Mouse (Mus musculus) CH12.LX (cell line): ENCODE measurements around the gene Cfap206. TPM values are rescaled to one million over a fixed set of nuclear protein-coding genes. Genes with fewer than 3 reads are reported as not detected.

Experiments
- DNase-seq: peaks from one replicate; pipeline ENCODE4 v3.0.0-alpha.2; 2013; ENCODE audit errors: extremely low read depth
- H3K27ac ChIP-seq: 2 replicates; pipeline ENCODE4 v1.5.1; 2012; ENCODE audit warnings: low read depth, mild to moderate bottlenecking, control low read depth, moderate library complexity; ENCODE audit not compliant: insufficient read depth
- H3K27me3 ChIP-seq: replicated peaks from 2 replicates; pipeline ENCODE3; 2012; ENCODE audit warnings: inconsistent platforms
- H3K36me3 ChIP-seq, 2 experiments: replicated peaks in 1 of 2; 2 replicates each; pipeline versions ENCODE3 to v1.6.1; 2012; ENCODE audit warnings: inconsistent platforms in 1 of 2, low read length in 1 of 2, mild to moderate bottlenecking in 1 of 2, mixed read lengths in 1 of 2, moderate library complexity in 1 of 2; ENCODE audit not compliant: control insufficient read depth in 1 of 2, insufficient read depth in 1 of 2
- H3K4me1 ChIP-seq, 2 experiments: 2 replicates each; pipeline ENCODE4 v1.6.1; 2012; ENCODE audit warnings: inconsistent platforms in 1 of 2, moderate library complexity in 1 of 2; ENCODE audit not compliant: insufficient read depth in 2 of 2, control insufficient read depth in 1 of 2
- H3K4me2 ChIP-seq: 2 replicates; pipeline ENCODE4 v1.6.1; 2012; ENCODE audit warnings: low read depth, mild to moderate bottlenecking, control low read depth; ENCODE audit not compliant: poor library complexity, insufficient read depth, severe bottlenecking
- H3K4me3 ChIP-seq, 3 experiments: fragments of 150-350 bp in 1 of 3; sonication (generic) in 1 of 3; replicated peaks in 1 of 3; 2 replicates each; pipeline versions ENCODE3 to v1.5.1; 2011 to 2012; ENCODE audit warnings: low read depth in 2 of 3, low read length in 2 of 3, mild to moderate bottlenecking in 2 of 3, moderate library complexity in 2 of 3, control low read depth in 1 of 3, improper control_type of control experiment in 1 of 3, inconsistent platforms in 1 of 3, mixed read lengths in 1 of 3; ENCODE audit not compliant: poor library complexity in 1 of 3
- H3K79me2 ChIP-seq: replicated peaks from 2 replicates; pipeline ENCODE4 v1.6.1; 2012; ENCODE audit warnings: mild to moderate bottlenecking, moderate library complexity; ENCODE audit not compliant: control insufficient read depth, poor library complexity, insufficient read depth, severe bottlenecking; ENCODE audit errors: extremely low read depth
- H3K9ac ChIP-seq: 2 replicates; pipeline ENCODE4 v1.6.1; 2012; ENCODE audit warnings: low read depth, mild to moderate bottlenecking, control low read depth, moderate library complexity; ENCODE audit not compliant: insufficient read depth
- H3K9me3 ChIP-seq: replicated peaks from 2 replicates; pipeline ENCODE3; 2012; ENCODE audit warnings: low read length, inconsistent platforms, mixed read lengths
- BHLHE40 ChIP-seq: IDR thresholded peaks from 2 replicates; pipeline ENCODE4 v1.6.1; 2011; ENCODE audit warnings: mild to moderate bottlenecking, low read depth, low read length, improper control_type of control experiment
- CHD1 ChIP-seq: IDR thresholded peaks from 2 replicates; pipeline ENCODE4 v1.6.1; 2012; ENCODE audit warnings: low read depth, low read length, improper control_type of control experiment, inconsistent platforms
- ETS1 ChIP-seq: conservative IDR thresholded peaks from 2 replicates; pipeline ENCODE4 v1.6.1; 2012; ENCODE audit warnings: low read depth, mild to moderate bottlenecking, inconsistent platforms, low read length, improper control_type of control experiment, moderate library complexity
- GABPA ChIP-seq: IDR thresholded peaks from 2 replicates; pipeline ENCODE4 v1.6.1; 2012; ENCODE audit warnings: low read depth, low read length, improper control_type of control experiment, inconsistent platforms; ENCODE audit not compliant: insufficient replicate concordance
- IRF4 ChIP-seq: IDR thresholded peaks from 2 replicates; pipeline ENCODE4 v1.6.1; 2014; ENCODE audit warnings: low read depth, mild to moderate bottlenecking, inconsistent platforms, low read length, improper control_type of control experiment
- JUND ChIP-seq: conservative IDR thresholded peaks from 2 replicates; pipeline ENCODE4 v1.6.1; 2011; ENCODE audit warnings: low read depth, low read length, improper control_type of control experiment
- MXI1 ChIP-seq: IDR thresholded peaks from 2 replicates; pipeline ENCODE4 v1.6.1; 2011; ENCODE audit warnings: mild to moderate bottlenecking, low read depth, low read length, improper control_type of control experiment
- NELFE ChIP-seq: IDR thresholded peaks from 2 replicates; pipeline ENCODE4 v1.6.1; 2011; ENCODE audit warnings: low read depth, low read length, improper control_type of control experiment
- PAX5 ChIP-seq: IDR thresholded peaks from 2 replicates; pipeline ENCODE4 v1.6.1; 2012; ENCODE audit warnings: low read length, inconsistent platforms, mixed read lengths
- POLR2A ChIP-seq: IDR thresholded peaks from 2 replicates; pipeline ENCODE4 v1.6.1; 2011; ENCODE audit warnings: low read depth, mild to moderate bottlenecking, improper control_type of control experiment, low read length
- POLR2AphosphoS2 ChIP-seq: IDR thresholded peaks from 2 replicates; pipeline ENCODE4 v1.6.1; 2011; ENCODE audit warnings: low read depth, low read length, improper control_type of control experiment
- SIN3A ChIP-seq: IDR thresholded peaks from 2 replicates; pipeline ENCODE4 v1.6.1; 2012; ENCODE audit warnings: low read length, improper control_type of control experiment, inconsistent platforms
- SMC3 ChIP-seq: IDR thresholded peaks from 2 replicates; pipeline ENCODE4 v1.6.1; 2011; ENCODE audit warnings: low read depth, low read length, improper control_type of control experiment
- TCF12 ChIP-seq: IDR thresholded peaks from 2 replicates; pipeline ENCODE4 v1.6.1; 2014; ENCODE audit warnings: low read depth, mild to moderate bottlenecking, inconsistent platforms, low read length, improper control_type of control experiment
- UBTF ChIP-seq: IDR thresholded peaks from 2 replicates; pipeline ENCODE4 v1.6.1; 2012; ENCODE audit warnings: low read depth, mild to moderate bottlenecking, inconsistent platforms, low read length, improper control_type of control experiment, moderate library complexity
- ZC3H11A ChIP-seq: IDR thresholded peaks from 2 replicates; pipeline ENCODE4 v1.6.1; 2012; ENCODE audit warnings: low read depth, mild to moderate bottlenecking, inconsistent platforms, low read length, improper control_type of control experiment
- ZMIZ1 ChIP-seq: IDR thresholded peaks from 2 replicates; pipeline ENCODE4 v1.6.1; 2012; ENCODE audit warnings: low read depth, mild to moderate bottlenecking, inconsistent platforms, low read length, improper control_type of control experiment
- dilution Hi-C: fragments of 300-500 bp; cut with MboI; formaldehyde crosslinking; loops from 2 replicates; pipeline ENCODE4 v1.14.3; 2020; ENCODE audit warnings: low sequenced_read_pairs; ENCODE audit not compliant: extremely low pct_unique_long_range_greater_than_20kb, extremely low pct_ligation_motif_present
- in situ Hi-C: fragments of 300-500 bp; cut with MboI; formaldehyde crosslinking; loops from 3 replicates; pipeline ENCODE4 v1.14.3; 2019; ENCODE audit warnings: low sequenced_read_pairs, low pct_ligation_motif_present, low pct_unique_long_range_greater_than_20kb, mixed read lengths
- polyA plus RNA-seq: library from polyadenylated mRNA; unstranded; fragments of >175 nt; gene quantifications from 2 replicates; pipeline ENCODE4 v1.2.1, GENCODE M21; 2012; ENCODE audit warnings: low read depth; ENCODE audit not compliant: insufficient read length
- total RNA-seq, 2 experiments: library from RNA; depleted of rRNA; stranded (reverse); fragments of 300-350 nt in 1 of 2; fragments of >200 nt in 1 of 2; gene quantifications; 2 replicates each; pipeline ENCODE4 v1.2.3; 2012 to 2014

Cfap206 gene
- total and polyA plus RNA-seq, 3 experiments = not detected

DNA sequence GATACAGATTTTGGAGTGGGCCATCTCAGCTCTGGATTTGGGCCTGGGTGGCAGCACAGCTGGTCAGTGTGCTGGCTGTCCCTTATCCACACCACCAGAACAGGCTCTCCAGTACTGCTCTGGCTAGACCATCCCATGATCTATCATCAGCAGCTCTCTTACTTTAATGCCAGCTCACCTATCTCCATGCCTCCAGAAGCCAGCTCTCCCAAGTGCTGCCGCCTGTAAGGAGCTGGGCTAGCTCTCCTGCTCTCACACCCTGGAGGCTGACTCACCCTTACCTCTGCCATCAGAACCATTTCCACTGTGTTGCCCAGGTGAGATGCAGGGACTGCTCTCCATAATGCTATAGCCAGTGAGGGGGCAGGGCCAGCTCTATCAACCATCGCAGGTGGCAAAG, 68.5 kb downstream of the Cfap206 start:
- H3K27me3 ChIP-seq = no peaks in the 10 kb centered on the region
- no peaks in the 10 kb centered on the region for H3K9me3 ChIP-seq
- peaks cover 70 to 94% of the 10 kb centered on the region in 2 experiments for H3K36me3 ChIP-seq
- H3K27ac ChIP-seq = no peak overlapping the region
- DNase-seq = no peak
- TF ChIP-seq UBTF (no peak), POLR2A (no peak), NELFE (no peak), GABPA (no peak), SMC3 (no peak), IRF4 (no peak), MXI1 (no peak), SIN3A (no peak), TCF12 (no peak), PAX5 (no peak), BHLHE40 (no peak), JUND (no peak), ZC3H11A (no peak), POLR2AphosphoS2 (no peak), CHD1 (no peak), ETS1 (no peak)
- TF ChIP-seq, all 38 proteins: peak for 0
- H3K4me3 ChIP-seq = no peak overlapping the region
- dilution Hi-C loops = no loop called here
- in situ Hi-C loops = no loop called here
- H3K79me2 ChIP-seq = no peaks in the 10 kb centered on the region
- H3K4me1 ChIP-seq = no peaks in the 10 kb centered on the region
- no peak overlapping the region for H3K4me2 ChIP-seq
- no peak overlapping the region for H3K9ac ChIP-seq

DNA sequence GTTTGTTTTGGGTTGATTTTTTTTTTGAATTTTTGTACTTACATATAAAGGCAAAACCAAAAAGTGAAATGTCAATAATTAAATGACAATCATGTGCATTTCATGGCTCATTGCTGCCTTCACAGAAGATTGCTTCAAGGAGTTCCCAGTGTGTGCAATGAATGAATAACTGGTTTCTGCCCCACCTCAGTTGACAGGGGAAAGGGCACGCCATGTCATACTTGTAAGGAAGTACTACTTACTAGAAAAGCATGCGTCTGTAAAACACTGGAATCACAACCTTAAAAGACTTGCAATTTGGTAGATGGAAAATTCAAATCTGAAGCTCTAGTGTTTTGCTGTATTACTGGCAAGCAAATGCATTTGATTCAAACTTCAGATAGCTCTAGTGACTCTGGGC, 71.0 kb downstream of the Cfap206 start:
- Histone ChIP-seq H3K27ac (no peak overlapping the region), H3K4me2 (no peak overlapping the region), H3K27me3 (no peaks in the 10 kb centered on the region), H3K79me2 (no peaks in the 10 kb centered on the region), H3K9me3 (no peaks in the 10 kb centered on the region), H3K4me1 (peaks cover 0 to 2% of the 10 kb centered on the region in 2 experiments; a peak in 1 of 4 replicates), H3K36me3 (peaks cover 67 to 91% of the 10 kb centered on the region in 2 experiments)
- in situ Hi-C loops (no loop called here), dilution Hi-C loops (no loop called here)
- DNase-seq = no peak
- no peak for TF ChIP-seq ZMIZ1
- TF ChIP-seq, all 38 proteins: peak for 0
- Histone ChIP-seq H3K4me3 (no peak overlapping the region), H3K9ac (no peak overlapping the region)
